Mouse (Mus musculus) midbrain, embryonic 16.5 days (tissue): ENCODE results near the gene Colgalt1. TPM values are rescaled to one million over a fixed set of nuclear protein-coding genes. Genes with fewer than 3 reads are reported as not detected.

Experiments used
- ATAC-seq: fragments of 200-750 bp; cut with Nextera tagmentation; 2 replicates; pipeline ENCODE4 v1.8.0; 2017; ENCODE audit warnings: moderate TSS enrichment
- H3K27ac ChIP-seq: fragments of 300-500 bp; sonication (generic); 2 replicates; pipeline ENCODE4 v1.5.1; 2014; ENCODE audit warnings: mild to moderate bottlenecking, low read length, mixed read lengths
- H3K27me3 ChIP-seq: fragments of 300-500 bp; sonication (generic); 2 replicates; pipeline ENCODE4 v1.6.1; 2014; ENCODE audit warnings: low read depth, low read length, mixed read lengths; ENCODE audit not compliant: control insufficient read depth, insufficient read depth
- H3K36me3 ChIP-seq: fragments of 300-500 bp; sonication (generic); 2 replicates; pipeline ENCODE4 v1.6.1; 2014; ENCODE audit warnings: mild to moderate bottlenecking, low read length, moderate library complexity, mixed read lengths; ENCODE audit not compliant: control insufficient read depth, insufficient read depth
- H3K4me1 ChIP-seq: fragments of 300-500 bp; sonication (generic); 2 replicates; pipeline ENCODE4 v1.6.1; 2014; ENCODE audit warnings: mild to moderate bottlenecking, low read length, mixed read lengths; ENCODE audit not compliant: control insufficient read depth, insufficient read depth
- H3K4me2 ChIP-seq: fragments of 300-500 bp; sonication (generic); 2 replicates; pipeline ENCODE4 v1.6.1; 2014; ENCODE audit warnings: mild to moderate bottlenecking, low read length, mixed read lengths
- H3K4me3 ChIP-seq: fragments of 300-500 bp; sonication (generic); 2 replicates; pipeline ENCODE4 v1.5.1; 2014; ENCODE audit warnings: low read depth, mild to moderate bottlenecking, low read length, moderate library complexity, mixed read lengths
- H3K9ac ChIP-seq: fragments of 300-500 bp; sonication (generic); 2 replicates; pipeline ENCODE4 v1.6.1; 2014; ENCODE audit warnings: low read depth, low read length, mixed read lengths
- H3K9me3 ChIP-seq: fragments of 300-500 bp; sonication (generic); replicated peaks from 2 replicates; pipeline ENCODE4 v1.6.1; 2014; ENCODE audit warnings: mild to moderate bottlenecking, low read length, mixed read lengths; ENCODE audit not compliant: control insufficient read depth, poor library complexity, severe bottlenecking
- WGBS: fragments of 180-500 bp; shearing (Covaris S2); extraction: QIAGEN DNeasy Blood & Tissue Kit; methylation state at CpG from one replicate; pipeline ENCODE4 v1.1.7; 2014; 5-methylcytosine and 5-hydroxymethylcytosine counted together
- polyA plus RNA-seq: library from polyadenylated mRNA; unstranded; fragments of >200 nt; fragmentation: Nextera tagmentation; extraction: Ambion mirVana; gene quantifications from 2 replicates; pipeline ENCODE4 v1.2.1, GENCODE M21; 2015

Colgalt1 gene
- polyA plus RNA-seq, 1 experiment from 2014 or later, result 70.8 TPM

- Histone ChIP-seq H3K9ac (peak overlapping the region; percentile 75), H3K4me2 (peak overlapping the region; percentile 62), H3K27me3 (peaks cover 7% of the 10 kb centered on the region; the same call in 1 of the 2 replicates), H3K27ac (peak overlapping the region; percentile 90), H3K4me3 (peak overlapping the region; percentile 73), H3K4me1 (peaks cover 19% of the 10 kb centered on the region), H3K36me3 (no peaks in the 10 kb centered on the region), H3K9me3 (no peaks in the 10 kb centered on the region)
- peak; percentile 85 for ATAC-seq
- under 1% methylated on average over 51 of the region's 51 CpGs for WGBS
These were observed 41.2 kb upstream of the Colgalt1 start for GRCm38 (mm10) chr8:71569366-71570290.

GRCm38 (mm10) chr8:71570291-71570954, 40.4 kb upstream of the Colgalt1 start:
- peaks cover 19% of the 10 kb centered on the region for H3K4me1 ChIP-seq
- ATAC-seq, result peak; percentile 90
- no peaks in the 10 kb centered on the region for H3K9me3 ChIP-seq
- H3K36me3 ChIP-seq, result no peaks in the 10 kb centered on the region
- H3K9ac ChIP-seq, result peak overlapping the region; percentile 75
- H3K4me2 ChIP-seq, result peak overlapping the region; percentile 62
- under 1% methylated on average over 41 of the region's 41 CpGs for WGBS
- peak overlapping the region; percentile 73 for H3K4me3 ChIP-seq
- H3K27ac ChIP-seq, result peak overlapping the region; percentile 90
- peaks cover 5% of the 10 kb centered on the region; the same call in 1 of the 2 replicates for H3K27me3 ChIP-seq

- Histone ChIP-seq H3K36me3 (no peaks in the 10 kb centered on the region), H3K4me2 (no peak overlapping the region; the same call in 1 of the 2 replicates), H3K27me3 (0 out of 2 replicates have a peak, but pooled peaks cover 3% of the 10 kb centered on the region), H3K27ac (peak overlapping the region; percentile 51), H3K9ac (no peak overlapping the region), H3K4me3 (no peak overlapping the region), H3K4me1 (peaks cover 19% of the 10 kb centered on the region), H3K9me3 (no peaks in the 10 kb centered on the region)
- WGBS, result 96% methylated on average over 2 of the region's 2 CpGs
- ATAC-seq, result no peak
These were observed 38.7 kb upstream of the Colgalt1 start for GRCm38 (mm10) chr8:71572077-71572476.

GRCm38 (mm10) chr8:71572847-71573633, 37.8 kb upstream of the Colgalt1 start:
- WGBS, result 71% methylated on average over 9 of the region's 9 CpGs
- Histone ChIP-seq H3K9me3 (no peaks in the 10 kb centered on the region), H3K27ac (peak overlapping the region; percentile 51), H3K9ac (0 out of 2 replicates have a peak overlapping the region, but pooled peaks have one; percentile 34), H3K4me3 (no peak overlapping the region), H3K27me3 (no peaks in the 10 kb centered on the region), H3K36me3 (no peaks in the 10 kb centered on the region), H3K4me2 (peak overlapping the region; percentile 1; the same call in 1 of the 2 replicates), H3K4me1 (peaks cover 19% of the 10 kb centered on the region)
- ATAC-seq, result no peak

GRCm38 (mm10) chr8:71574426-71574825, 36.4 kb upstream of the Colgalt1 start:
- no peaks in the 10 kb centered on the region for H3K27me3 ChIP-seq
- H3K4me2 ChIP-seq, result no peak overlapping the region
- no peak overlapping the region for H3K4me3 ChIP-seq
- ATAC-seq, result no peak
- no peaks in the 10 kb centered on the region for H3K9me3 ChIP-seq
- H3K36me3 ChIP-seq, result 0 out of 2 replicates have a peak, but pooled peaks cover under 1% of the 10 kb centered on the region
- H3K9ac ChIP-seq, result no peak overlapping the region
- peaks cover 19% of the 10 kb centered on the region for H3K4me1 ChIP-seq
- WGBS, result 76% methylated on average over 7 of the region's 7 CpGs
- H3K27ac ChIP-seq, result no peak overlapping the region

GRCm38 (mm10) chr8:71575020-71575419, 35.8 kb upstream of the Colgalt1 start:
- Histone ChIP-seq H3K27ac (no peak overlapping the region), H3K4me3 (no peak overlapping the region), H3K4me1 (peaks cover 19% of the 10 kb centered on the region), H3K4me2 (no peak overlapping the region), H3K36me3 (0 out of 2 replicates have a peak, but pooled peaks cover 2% of the 10 kb centered on the region), H3K9ac (no peak overlapping the region), H3K27me3 (no peaks in the 10 kb centered on the region), H3K9me3 (no peaks in the 10 kb centered on the region)
- 91% methylated on average over 1 of the region's 1 CpGs for WGBS
- no peak for ATAC-seq

GRCm38 (mm10) chr8:71577856-71578387, 32.9 kb upstream of the Colgalt1 start:
- H3K27ac ChIP-seq, result no peak overlapping the region
- peaks cover under 1% of the 10 kb centered on the region; the same call in 1 of the 2 replicates for H3K4me1 ChIP-seq
- no peaks in the 10 kb centered on the region for H3K27me3 ChIP-seq
- H3K9me3 ChIP-seq, result no peaks in the 10 kb centered on the region
- ATAC-seq, result no peak
- H3K4me3 ChIP-seq, result no peak overlapping the region
- no peak overlapping the region for H3K4me2 ChIP-seq
- peaks cover 13% of the 10 kb centered on the region; the same call in 1 of the 2 replicates for H3K36me3 ChIP-seq
- H3K9ac ChIP-seq, result no peak overlapping the region
- WGBS, result 71% methylated on average over 4 of the region's 4 CpGs

GRCm38 (mm10) chr8:71579009-71579408, 31.8 kb upstream of the Colgalt1 start:
- 79% methylated on average over 1 of the region's 1 CpGs for WGBS
- Histone ChIP-seq H3K9ac (no peak overlapping the region), H3K27me3 (no peaks in the 10 kb centered on the region), H3K36me3 (peaks cover 16% of the 10 kb centered on the region), H3K9me3 (no peaks in the 10 kb centered on the region), H3K4me1 (no peaks in the 10 kb centered on the region), H3K27ac (no peak overlapping the region), H3K4me2 (no peak overlapping the region), H3K4me3 (no peak overlapping the region)
- no peak for ATAC-seq
